Mouse (Mus musculus) hindbrain, embryonic 14.5 days (tissue): ENCODE measurements around the gene Igsf3. TPM values are rescaled to one million over a fixed set of nuclear protein-coding genes. Genes with fewer than 3 reads are reported as not detected.
"Not testable (repeated sequence)": the region's sequence is repeated elsewhere in the genome, so short reads cannot be mapped to it uniquely, and the experiment has no call there.

Experiments used
- ATAC-seq: fragments of 200-750 bp; cut with Nextera tagmentation; 2 replicates; pipeline ENCODE4 v1.8.0; 2017; ENCODE audit warnings: moderate number of reproducible peaks, mild to moderate bottlenecking, moderate TSS enrichment, moderate library complexity; ENCODE audit not compliant: low FRiP score
- DNase-seq: peaks from one replicate; pipeline ENCODE4 v3.0.0-alpha.2; 2015; ENCODE audit warnings: low spot score
- H3K27ac ChIP-seq: fragments of 300-500 bp; sonication (generic); 2 replicates; pipeline ENCODE4 v1.5.1; 2014; ENCODE audit warnings: mild to moderate bottlenecking, moderate library complexity
- H3K27me3 ChIP-seq: fragments of 300-500 bp; sonication (generic); 2 replicates; pipeline ENCODE4 v1.6.1; 2014; ENCODE audit warnings: mild to moderate bottlenecking, low read length, mixed read lengths; ENCODE audit not compliant: control insufficient read depth, insufficient read depth
- H3K36me3 ChIP-seq: fragments of 300-500 bp; sonication (generic); replicated peaks from 2 replicates; pipeline ENCODE4 v1.6.1; 2014; ENCODE audit not compliant: control insufficient read depth, insufficient read depth
- H3K4me1 ChIP-seq: fragments of 300-500 bp; sonication (generic); replicated peaks from 2 replicates; pipeline ENCODE4 v1.6.1; 2014; ENCODE audit warnings: antibody characterized with exemption, low read length, mixed read lengths; ENCODE audit not compliant: control insufficient read depth, insufficient read depth
- H3K4me2 ChIP-seq: fragments of 300-500 bp; sonication (generic); replicated peaks from 2 replicates; pipeline ENCODE4 v1.6.1; 2014; ENCODE audit warnings: mild to moderate bottlenecking, moderate library complexity
- H3K4me3 ChIP-seq: fragments of 300-500 bp; sonication (generic); replicated peaks from 2 replicates; pipeline ENCODE4 v1.5.1; 2014; ENCODE audit warnings: mild to moderate bottlenecking, low read length
- H3K9ac ChIP-seq: fragments of 300-500 bp; sonication (generic); 2 replicates; pipeline ENCODE4 v1.6.1; 2014
- H3K9me3 ChIP-seq: fragments of 300-500 bp; sonication (generic); 2 replicates; pipeline ENCODE4 v1.6.1; 2016; ENCODE audit warnings: low read length; ENCODE audit not compliant: control insufficient read depth
- WGBS: fragments of 180-500 bp; shearing (Covaris S2); extraction: QIAGEN DNeasy Blood & Tissue Kit; methylation state at CpG from one replicate; pipeline ENCODE4 v1.1.7; 2014; 5-methylcytosine and 5-hydroxymethylcytosine counted together
- polyA plus RNA-seq: library from polyadenylated mRNA; unstranded; fragments of >200 nt; fragmentation: Nextera tagmentation; extraction: Ambion mirVana; gene quantifications from 2 replicates; pipeline ENCODE4 v1.2.1, GENCODE M21; 2014

Igsf3 gene
- polyA plus RNA-seq, 1 experiment from 2014 or later: 51.7 TPM

DNA sequence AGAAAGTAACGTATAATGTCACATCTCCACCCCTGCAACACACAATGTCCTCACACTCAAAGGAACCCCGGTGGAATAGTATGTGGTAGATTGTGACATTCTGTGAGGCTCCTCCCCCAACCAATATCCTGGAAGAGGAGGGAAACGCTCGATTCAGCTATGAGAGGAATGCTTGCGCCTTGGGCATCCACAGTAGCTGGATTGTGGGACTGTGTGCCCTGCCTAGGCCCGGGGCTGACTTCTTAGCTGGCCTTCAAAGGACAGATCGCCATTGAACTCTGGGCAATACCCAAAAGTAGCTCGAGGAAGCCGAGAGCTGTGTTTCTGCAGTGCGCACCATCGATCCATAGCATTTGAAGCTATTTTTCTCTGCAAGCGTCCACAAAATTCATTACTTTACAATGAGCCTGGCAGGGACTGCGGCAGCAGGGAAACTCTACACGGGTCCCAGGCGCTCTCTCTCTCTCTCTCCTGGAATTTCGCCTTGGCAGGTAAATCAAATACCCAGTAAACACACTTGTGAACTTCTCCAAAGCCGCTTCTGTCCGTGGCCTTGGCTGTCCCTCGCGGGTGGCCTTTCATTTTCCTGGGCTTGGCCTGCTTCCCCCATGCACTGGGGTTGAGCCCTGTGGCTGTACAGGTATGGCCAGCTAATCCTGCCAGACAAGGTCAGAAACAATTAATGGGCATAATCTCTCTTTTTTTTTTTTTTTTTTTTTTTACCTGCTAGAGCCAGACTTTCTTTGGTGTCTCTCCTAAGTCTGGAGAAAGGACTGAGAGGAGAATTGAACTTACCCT lies 32.3 kb downstream of the Igsf3 start:
- ATAC-seq (no peak), DNase-seq (no peak)
- Histone ChIP-seq H3K27me3 (no peaks in the 10 kb centered on the region), H3K4me2 (peak overlapping the region; percentile 19; the same call in 1 of the 2 replicates), H3K27ac (peak overlapping the region; percentile 70), H3K9ac (peak overlapping the region; percentile 39; the same call in 1 of the 2 replicates), H3K4me3 (no peak overlapping the region), H3K4me1 (peaks cover 42% of the 10 kb centered on the region), H3K36me3 (no peaks in the 10 kb centered on the region), H3K9me3 (no peaks in the 10 kb centered on the region)
- 50% methylated on average over 20 of the region's 20 CpGs for WGBS

DNA sequence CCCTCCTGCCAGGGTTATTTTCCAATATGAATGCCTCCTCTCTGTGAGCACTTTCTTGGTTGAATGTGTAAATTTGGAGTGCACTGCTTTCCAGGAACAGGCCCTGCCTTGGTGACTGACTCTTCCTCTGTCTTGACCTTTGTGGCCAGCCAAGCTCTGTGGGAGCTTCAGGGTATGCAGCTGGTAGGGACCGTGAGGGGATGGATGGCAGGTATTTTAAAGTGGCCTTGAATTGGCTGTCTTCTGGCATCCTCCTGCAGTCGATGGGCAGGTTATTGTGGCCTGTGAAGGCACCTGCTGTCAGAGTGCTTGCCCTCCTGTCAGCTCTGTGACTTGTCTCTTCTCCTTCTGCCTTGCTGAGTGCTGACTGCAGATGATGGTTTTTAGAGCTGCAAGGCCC lies 33.3 kb downstream of the Igsf3 start:
- Histone ChIP-seq H3K4me3 (no peak overlapping the region), H3K9me3 (no peaks in the 10 kb centered on the region), H3K27ac (no peak overlapping the region), H3K9ac (peak overlapping the region; percentile 29; the same call in 1 of the 2 replicates), H3K4me1 (peaks cover 31% of the 10 kb centered on the region), H3K27me3 (no peaks in the 10 kb centered on the region), H3K4me2 (no peak overlapping the region), H3K36me3 (no peaks in the 10 kb centered on the region)
- no peak for ATAC-seq
- no peak for DNase-seq
- WGBS: 27% methylated on average over 2 of the region's 2 CpGs

DNA sequence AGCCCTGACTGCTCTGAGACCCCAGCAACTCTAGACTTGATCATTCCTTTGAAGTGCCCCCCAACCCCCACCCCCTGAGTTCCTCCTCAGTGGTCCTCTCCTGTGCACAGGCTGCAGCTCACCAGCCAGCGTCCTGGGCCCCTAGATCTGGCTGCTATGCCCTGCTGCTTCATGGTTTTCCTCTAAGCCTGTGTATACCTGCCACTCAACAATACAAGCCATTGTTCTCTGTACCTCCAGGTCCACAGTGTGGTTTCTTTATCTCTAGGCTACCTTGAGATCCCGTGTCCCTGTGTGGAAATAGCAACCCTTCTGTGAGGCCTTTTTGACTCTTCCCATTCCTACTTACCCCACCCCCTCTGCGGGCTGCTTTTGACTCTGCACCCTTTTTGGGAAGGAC lies 33.9 kb downstream of the Igsf3 start:
- no peaks in the 10 kb centered on the region for H3K9me3 ChIP-seq
- H3K27me3 ChIP-seq: no peaks in the 10 kb centered on the region
- WGBS: 35% methylated on average over 3 of the region's 3 CpGs
- H3K27ac ChIP-seq: no peak overlapping the region
- no peak for DNase-seq
- H3K4me2 ChIP-seq: no peak overlapping the region
- no peak for ATAC-seq
- H3K4me3 ChIP-seq: no peak overlapping the region
- no peak overlapping the region for H3K9ac ChIP-seq
- peaks cover 27% of the 10 kb centered on the region for H3K4me1 ChIP-seq
- H3K36me3 ChIP-seq: no peaks in the 10 kb centered on the region

DNA sequence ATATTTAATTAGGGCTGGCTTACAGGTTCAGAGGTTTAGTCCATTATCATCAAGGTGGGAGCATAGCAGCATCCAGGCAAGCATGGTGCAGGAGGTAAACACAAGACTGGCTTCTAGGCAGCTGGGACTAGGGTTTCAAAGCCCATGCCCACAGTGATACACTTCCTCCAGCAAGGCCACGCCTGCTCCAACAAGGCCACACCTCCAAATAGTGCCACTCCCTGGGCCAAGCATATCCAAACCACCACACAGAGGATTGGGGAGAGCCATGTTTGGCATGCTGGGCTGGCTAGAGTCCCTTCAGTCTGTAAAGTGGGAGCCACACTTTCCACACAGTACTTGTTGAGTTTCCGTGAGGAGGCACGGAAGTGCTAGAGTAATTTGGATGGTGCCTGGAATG lies 34.7 kb downstream of the Igsf3 start:
- DNase-seq: no peak
- no peak overlapping the region for H3K4me2 ChIP-seq
- no peak overlapping the region for H3K4me3 ChIP-seq
- ATAC-seq: no peak
- H3K9me3 ChIP-seq: no peaks in the 10 kb centered on the region
- no peak overlapping the region for H3K9ac ChIP-seq
- peaks cover 27% of the 10 kb centered on the region for H3K4me1 ChIP-seq
- H3K36me3 ChIP-seq: no peaks in the 10 kb centered on the region
- H3K27me3 ChIP-seq: no peaks in the 10 kb centered on the region
- H3K27ac ChIP-seq: no peak overlapping the region
- 91% methylated on average over 3 of the region's 3 CpGs for WGBS

DNA sequence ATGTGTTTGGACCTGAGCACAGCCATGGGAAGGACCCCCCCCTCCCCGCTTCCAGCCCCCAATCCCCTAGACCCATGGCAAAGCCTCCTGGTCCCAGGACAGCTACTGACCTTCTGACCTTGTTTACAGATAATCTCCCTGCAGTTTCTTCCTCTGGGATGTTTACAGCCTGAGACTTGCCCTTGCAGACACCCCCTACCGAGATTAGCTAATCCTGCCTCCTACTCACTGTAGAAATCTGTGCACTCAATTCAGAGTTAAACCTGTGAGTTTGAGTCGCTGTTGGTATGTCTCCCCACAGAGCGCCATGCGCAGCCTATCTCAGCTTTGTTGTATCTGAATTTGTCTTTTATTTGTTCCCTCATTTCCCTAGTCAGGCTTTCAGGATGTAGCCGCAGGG lies 35.2 kb downstream of the Igsf3 start:
- Histone ChIP-seq H3K27me3 (no peaks in the 10 kb centered on the region), H3K36me3 (no peaks in the 10 kb centered on the region), H3K4me1 (peaks cover 27% of the 10 kb centered on the region), H3K9me3 (no peaks in the 10 kb centered on the region), H3K27ac (no peak overlapping the region), H3K4me2 (no peak overlapping the region), H3K9ac (no peak overlapping the region), H3K4me3 (no peak overlapping the region)
- WGBS: 80% methylated on average over 6 of the region's 6 CpGs
- ATAC-seq (no peak), DNase-seq (no peak)

DNA sequence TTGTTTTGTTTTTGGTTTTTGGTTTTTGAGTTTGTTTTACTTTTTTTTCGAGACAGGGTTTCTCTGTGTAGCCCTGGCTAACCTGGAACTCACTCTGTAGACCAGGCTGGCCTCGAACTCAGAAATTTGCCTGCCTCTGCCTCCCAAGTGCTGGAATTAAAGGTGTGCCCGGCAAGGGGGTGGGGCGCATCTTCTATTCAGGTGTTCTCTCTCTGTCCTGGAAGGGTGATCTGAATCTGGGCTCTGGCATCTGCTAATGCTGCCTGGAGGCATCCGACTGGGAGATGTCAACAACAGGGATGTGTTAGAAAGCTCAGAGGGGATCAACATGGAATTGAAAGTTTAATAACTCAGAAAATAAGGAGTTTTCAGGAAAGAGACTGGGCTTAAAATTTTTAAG lies 36.1 kb downstream of the Igsf3 start:
- not testable (repeated sequence) for ATAC-seq, DNase-seq, H3K27me3 ChIP-seq, H3K27ac ChIP-seq, H3K4me2 ChIP-seq, H3K36me3 ChIP-seq, H3K4me3 ChIP-seq, H3K9ac ChIP-seq, H3K9me3 ChIP-seq
- WGBS: 91% methylated on average over 5 of the region's 5 CpGs
- H3K4me1 ChIP-seq: peaks cover 27% of the 10 kb centered on the region

DNA sequence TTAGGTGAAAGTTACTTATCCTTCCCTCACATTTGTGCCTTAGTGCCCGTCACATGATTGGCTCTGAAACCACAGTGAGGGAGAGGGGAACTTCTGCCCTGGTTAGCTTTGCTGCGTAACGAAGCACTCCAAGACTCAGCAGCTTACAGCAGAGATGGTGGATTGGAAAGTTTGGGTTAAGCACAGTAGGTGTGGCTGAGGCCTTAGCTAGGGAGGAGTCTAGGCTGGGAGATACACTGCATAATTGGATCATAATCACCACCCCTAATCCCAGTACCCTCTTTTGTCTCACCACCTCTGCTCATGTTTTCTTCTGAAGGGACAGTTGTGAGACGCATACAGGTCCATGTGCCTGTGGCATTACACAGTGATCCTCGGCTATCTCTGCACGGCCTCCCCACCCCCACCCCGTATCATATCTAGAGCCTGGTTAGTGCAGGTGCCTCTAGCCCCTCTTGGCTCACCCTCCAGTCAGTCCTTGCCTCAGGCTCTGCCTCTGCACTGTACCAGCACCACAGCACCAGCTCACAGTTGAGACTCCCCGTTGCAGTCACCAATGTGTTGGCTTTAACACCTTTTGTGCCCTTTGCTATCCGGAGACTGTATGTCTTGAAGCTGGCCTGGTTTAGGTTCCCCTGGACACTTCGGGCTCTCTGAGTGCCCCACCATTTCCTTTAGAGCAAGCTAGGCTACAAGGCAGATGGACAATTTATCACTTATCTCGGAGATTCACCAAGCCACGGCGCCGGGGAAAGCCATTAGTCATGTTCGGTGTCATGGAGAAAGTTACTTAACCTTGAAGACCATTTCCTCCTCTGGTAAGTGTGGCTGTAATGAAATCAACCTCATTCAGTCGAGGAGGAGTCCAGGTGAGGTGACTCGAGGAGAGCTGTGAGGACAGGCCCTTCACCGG lies 42.1 kb downstream of the Igsf3 start:
- Histone ChIP-seq H3K27me3 (no peaks in the 10 kb centered on the region), H3K4me2 (no peak overlapping the region), H3K4me3 (no peak overlapping the region), H3K36me3 (no peaks in the 10 kb centered on the region), H3K9ac (no peak overlapping the region), H3K4me1 (peaks cover 10% of the 10 kb centered on the region), H3K27ac (no peak overlapping the region), H3K9me3 (no peaks in the 10 kb centered on the region)
- ATAC-seq (no peak), DNase-seq (no peak)
- WGBS: 84% methylated on average over 18 of the region's 18 CpGs

DNA sequence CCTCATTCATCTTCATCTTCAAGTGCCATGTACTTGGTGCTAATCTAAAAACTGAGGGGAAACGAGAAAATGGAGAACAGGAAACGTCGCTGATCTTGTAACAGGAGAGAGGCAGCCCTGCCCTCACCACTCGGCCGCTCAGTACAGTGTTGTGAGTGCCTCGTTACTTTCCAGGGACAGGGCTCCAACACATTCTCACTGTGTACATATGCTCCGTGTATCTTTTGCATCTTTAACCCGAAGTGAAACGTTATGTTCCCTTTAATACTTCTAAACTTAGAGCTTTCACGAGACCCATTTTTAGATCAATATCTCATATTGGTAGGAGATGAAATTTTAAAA lies 42.7 kb downstream of the Igsf3 start:
- peaks cover 10% of the 10 kb centered on the region for H3K4me1 ChIP-seq
- no peak overlapping the region for H3K4me2 ChIP-seq
- H3K27ac ChIP-seq: no peak overlapping the region
- H3K27me3 ChIP-seq: no peaks in the 10 kb centered on the region
- no peak overlapping the region for H3K4me3 ChIP-seq
- ATAC-seq (no peak), DNase-seq (no peak)
- 86% methylated on average over 10 of the region's 10 CpGs for WGBS
- H3K9me3 ChIP-seq: no peaks in the 10 kb centered on the region
- H3K36me3 ChIP-seq: no peaks in the 10 kb centered on the region
- H3K9ac ChIP-seq: no peak overlapping the region

DNA sequence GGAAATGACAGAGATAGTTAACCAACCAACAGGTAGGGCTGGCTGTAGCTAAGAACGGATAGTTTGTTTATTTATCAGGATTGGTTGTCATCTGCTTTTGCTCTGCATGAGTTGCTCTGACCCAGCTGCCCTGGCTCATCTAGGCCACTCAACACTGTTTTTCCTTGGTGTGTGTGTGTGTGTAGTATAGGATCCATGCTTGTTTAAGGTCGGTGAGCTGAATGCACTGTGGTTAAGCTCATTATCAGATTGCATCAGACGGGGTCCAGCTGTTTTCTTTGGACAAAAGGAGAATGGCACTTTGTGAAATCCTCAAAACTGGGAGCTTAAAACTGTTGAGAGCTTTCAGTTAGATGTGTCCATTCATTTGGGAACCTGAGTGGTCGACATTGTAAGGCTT lies 46.3 kb downstream of the Igsf3 start:
- H3K27ac ChIP-seq: no peak overlapping the region
- no peak overlapping the region for H3K4me3 ChIP-seq
- H3K27me3 ChIP-seq: no peaks in the 10 kb centered on the region
- no peak overlapping the region for H3K4me2 ChIP-seq
- H3K36me3 ChIP-seq: peaks cover 18% of the 10 kb centered on the region
- no peak overlapping the region for H3K9ac ChIP-seq
- 58% methylated on average over 4 of the region's 4 CpGs for WGBS
- ATAC-seq: no peak
- no peaks in the 10 kb centered on the region for H3K9me3 ChIP-seq
- H3K4me1 ChIP-seq: peaks cover 17% of the 10 kb centered on the region
- DNase-seq: no peak
